Mouse (Mus musculus) retina, postnatal 1 day (tissue): ENCODE results near the gene Psmd13.

ENCODE experiments used
- DNase-seq: peaks from one replicate; pipeline ENCODE4 v3.0.0-alpha.2; 2012

Psmd13 gene

GRCm38 (mm10) chr7:140881696-140882468 is at the start of gene Psmd13, which contains the start of gene Sirt3:
Psmd13 (plus strand) TSS chr7:140881968.
Sirt3 (minus strand) TSS chr7:140882309.
- peak; percentile 96 for DNase-seq

- DNase-seq, result no peak
These were observed 48.4 kb upstream of the Psmd13 start for GRCm38 (mm10) chr7:140833341-140833740.

GRCm38 (mm10) chr7:140834968-140835757 is 46.6 kb upstream of the Psmd13 start, which contains the start of gene Urah:
Urah (plus strand) TSS chr7:140835018.
- DNase-seq, result no peak

GRCm38 (mm10) chr7:140835758-140836087 is 46.0 kb upstream of the Psmd13 start:
- DNase-seq, result no peak

- DNase-seq, result no peak
These were observed 45.3 kb upstream of the Psmd13 start for GRCm38 (mm10) chr7:140836243-140837115.

GRCm38 (mm10) chr7:140839556-140839955 is 42.2 kb upstream of the Psmd13 start:
- DNase-seq, result no peak

GRCm38 (mm10) chr7:140840750-140841735 is 40.7 kb upstream of the Psmd13 start:
- DNase-seq, result no peak

- no peak for DNase-seq
These were observed 38.0 kb upstream of the Psmd13 start for GRCm38 (mm10) chr7:140843806-140844205.

GRCm38 (mm10) chr7:140844905-140845665 is 36.7 kb upstream of the Psmd13 start, which contains the start of gene Scgb1c1:
Scgb1c1 (plus strand) TSS chr7:140845547.
- peak; percentile 91 for DNase-seq

- no peak for DNase-seq
These were observed 36.1 kb upstream of the Psmd13 start for GRCm38 (mm10) chr7:140845683-140846082.

- no peak for DNase-seq
These were observed 35.1 kb upstream of the Psmd13 start for GRCm38 (mm10) chr7:140846676-140847075.

- no peak for DNase-seq
These were observed 33.8 kb upstream of the Psmd13 start, which contains the start of gene Odf3 for GRCm38 (mm10) chr7:140847755-140848580. Odf3 (plus strand) TSS chr7:140847805.

- no peak for DNase-seq
These were observed 33.2 kb upstream of the Psmd13 start for GRCm38 (mm10) chr7:140848591-140848990.

- no peak for DNase-seq
These were observed 29.9 kb upstream of the Psmd13 start for GRCm38 (mm10) chr7:140851916-140852315.

GRCm38 (mm10) chr7:140853386-140853785 is 28.4 kb upstream of the Psmd13 start:
- DNase-seq, result no peak

GRCm38 (mm10) chr7:140854483-140854882 is 27.3 kb upstream of the Psmd13 start:
- no peak for DNase-seq

- no peak for DNase-seq
These were observed 26.6 kb upstream of the Psmd13 start for GRCm38 (mm10) chr7:140855181-140855580.

- peak; percentile 94 for DNase-seq
These were observed 25.6 kb upstream of the Psmd13 start, which contains the start of gene Gm45785 for GRCm38 (mm10) chr7:140855860-140856784. Gm45785 (minus strand) TSS chr7:140856331.
